Mouse (Mus musculus): ENCODE data around the gene Nkx6-2. TPM values are rescaled to one million over a fixed set of nuclear protein-coding genes. Genes with fewer than 3 reads are reported as not detected.

Nkx6-2 gene
- not detected for total RNA-seq (2021)
- long read RNA-seq, experiment 1 = 0 reads
- long read RNA-seq, experiment 2 = 0 reads

GRCm38 (mm10) chr7:139582595-139582994, at the start of gene Nkx6-2:
Gene Nkx6-2, minus strand, starts transcription at chr7:139582797.
- DNase-seq = peak; percentile 51

DNA sequence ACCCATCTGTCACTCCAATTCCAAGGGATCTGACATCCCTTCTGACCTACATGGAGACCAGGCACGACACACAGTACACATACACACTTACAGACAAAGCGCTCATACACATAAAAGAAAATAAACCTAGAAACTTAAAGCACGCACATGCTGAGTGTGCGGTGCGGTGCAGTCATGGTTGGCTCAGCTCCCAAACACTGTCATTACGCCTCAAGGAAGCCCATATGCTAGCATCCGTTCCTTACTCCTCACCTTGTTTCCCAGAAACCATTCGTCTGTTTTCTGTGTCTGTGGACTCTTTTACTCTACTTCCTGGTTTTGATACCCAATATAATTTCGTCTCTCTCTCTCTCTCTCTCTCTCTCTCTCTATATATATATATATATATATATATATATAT, 42.6 kb upstream of the Nkx6-2 start:
- no peak for DNase-seq

GRCm38 (mm10) chr7:139622568-139622967, 40.0 kb upstream of the Nkx6-2 start:
- DNase-seq = no peak

DNA sequence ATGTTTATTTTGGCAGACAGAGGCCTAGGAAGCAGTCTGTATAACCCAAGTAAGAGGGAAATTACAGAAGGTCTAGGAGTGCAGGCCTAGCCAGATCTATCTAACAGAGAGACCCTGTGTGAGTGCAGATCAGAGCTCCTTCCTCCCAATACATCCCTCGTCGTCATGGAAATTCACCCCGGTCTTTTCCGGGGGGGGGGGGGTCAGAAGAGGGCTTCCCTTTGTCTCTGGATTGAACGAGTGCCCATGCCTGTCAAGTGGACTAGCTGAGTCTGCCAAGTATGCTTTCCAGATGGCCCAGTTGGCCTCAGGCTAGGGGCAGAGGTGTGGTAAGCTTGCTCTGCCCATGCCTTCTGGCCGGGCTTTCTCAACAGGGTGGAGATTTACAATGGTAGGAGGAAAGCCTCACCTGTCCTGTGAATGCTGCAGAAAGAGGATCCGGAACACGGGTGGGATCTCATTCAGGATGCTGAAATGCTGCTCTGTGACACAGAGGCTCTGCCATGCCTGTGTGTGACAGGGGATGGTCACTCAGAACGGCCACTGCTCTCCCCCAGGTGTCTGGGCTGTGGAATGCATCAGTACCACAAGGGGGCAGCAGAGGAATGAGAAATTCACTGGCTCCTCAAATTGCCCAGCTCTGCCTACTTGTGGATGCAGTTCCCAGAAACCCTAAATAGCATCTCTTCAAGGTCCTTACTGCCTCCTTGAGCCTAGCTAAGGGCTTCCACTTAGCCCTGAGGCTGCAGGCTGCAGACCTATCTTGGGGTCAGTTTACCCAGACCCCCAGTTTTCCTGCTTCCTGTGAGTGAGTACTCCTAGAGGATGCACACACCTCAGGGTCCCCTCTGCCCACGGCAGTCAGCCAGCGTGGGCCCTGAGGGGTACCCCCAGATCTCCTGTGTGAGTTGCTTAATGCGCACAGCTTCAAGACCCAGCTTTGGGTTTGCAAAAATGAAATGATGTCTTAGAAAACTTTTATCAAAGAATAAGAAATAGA, 33.5 kb upstream of the Nkx6-2 start:
- no peak for DNase-seq

- DNase-seq = no peak
Measured at GRCm38 (mm10) chr7:139610328-139610727, 27.7 kb upstream of the Nkx6-2 start.

GRCm38 (mm10) chr7:139595862-139596261, 13.3 kb upstream of the Nkx6-2 start:
- no peak for DNase-seq

- no peak for DNase-seq
Measured at GRCm38 (mm10) chr7:139595311-139595710, 12.7 kb upstream of the Nkx6-2 start.

DNA sequence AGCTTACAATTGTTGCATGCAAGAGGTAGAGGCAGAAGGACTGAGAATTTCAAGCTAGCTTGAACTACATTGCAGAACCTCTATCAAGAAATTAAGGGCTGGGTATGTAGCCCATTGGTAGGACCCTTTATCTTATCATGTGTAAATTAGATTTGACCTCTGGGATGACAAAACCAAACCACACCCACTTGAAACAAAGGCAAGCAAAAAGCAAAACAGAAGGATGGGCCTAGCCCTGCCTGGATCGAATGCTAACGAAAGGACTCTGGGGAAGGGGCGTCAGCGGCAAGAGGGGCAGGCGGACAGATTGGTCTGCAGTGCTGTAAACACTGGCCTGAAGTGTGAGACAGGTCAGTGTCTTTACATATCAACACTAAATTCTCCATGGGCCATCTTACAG, 8.7 kb upstream of the Nkx6-2 start:
- no peak for DNase-seq

DNA sequence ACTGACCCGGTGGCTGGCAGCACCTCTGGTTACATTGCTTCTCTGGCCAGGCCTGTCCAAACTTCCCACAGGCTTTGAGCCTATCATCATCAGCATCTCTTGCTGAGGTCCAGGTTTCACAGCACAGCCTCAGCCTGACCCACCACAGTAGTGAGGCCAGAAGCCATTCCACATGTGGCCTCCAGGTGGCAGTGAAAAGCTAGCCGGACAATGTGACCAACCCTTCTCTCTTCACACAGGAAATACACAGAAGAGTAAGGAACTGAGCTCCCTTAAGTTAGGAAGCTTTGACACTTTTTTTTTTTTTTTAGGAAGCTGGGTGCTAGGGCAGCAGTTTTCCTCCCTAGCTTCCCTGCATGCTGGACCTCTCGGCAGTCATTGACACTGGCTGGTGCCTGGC, 7.7 kb upstream of the Nkx6-2 start:
- DNase-seq = no peak

GRCm38 (mm10) chr7:139587919-139588318, 5.3 kb upstream of the Nkx6-2 start:
- DNase-seq = no peak

DNA sequence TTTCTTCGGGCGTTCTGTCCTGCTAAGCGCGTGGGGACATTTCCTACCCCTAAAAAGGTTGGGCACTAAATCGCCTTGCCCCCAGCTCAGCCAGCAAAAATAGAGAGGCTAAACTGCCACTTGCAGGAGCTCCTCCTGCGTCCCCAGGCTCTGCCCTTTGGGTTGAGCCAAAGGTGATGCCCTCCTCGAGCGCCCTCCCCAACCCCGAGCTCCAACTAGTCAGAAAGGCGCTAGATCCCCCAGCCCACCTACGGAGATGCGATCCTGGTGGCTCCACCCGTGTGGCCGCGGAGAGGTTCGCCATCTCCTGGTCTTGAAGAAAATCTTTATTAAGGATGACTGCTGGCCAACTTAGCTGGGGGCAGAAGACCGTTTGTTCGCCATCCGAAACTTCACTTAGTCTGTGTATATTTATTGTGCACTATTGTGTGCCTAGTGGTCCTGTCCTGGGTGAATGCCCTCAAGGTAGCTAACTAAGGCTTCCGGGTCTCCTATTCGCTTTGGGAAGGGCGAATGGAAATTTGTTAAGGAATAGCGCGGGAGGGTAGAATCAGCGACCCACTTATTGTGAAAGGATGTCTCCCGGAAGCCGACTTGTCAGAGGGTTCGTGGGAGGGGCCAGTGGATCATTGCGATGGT, 2.7 kb upstream of the Nkx6-2 start:
- DNase-seq = no peak

GRCm38 (mm10) chr7:139584221-139585175, 1.9 kb upstream of the Nkx6-2 start:
- no peak for DNase-seq

- no peak for DNase-seq
Measured at GRCm38 (mm10) chr7:139583094-139583737, 619 bp upstream of the Nkx6-2 start.

GRCm38 (mm10) chr7:139581801-139582571, 611 bp downstream of the Nkx6-2 start:
- DNase-seq = no peak

DNA sequence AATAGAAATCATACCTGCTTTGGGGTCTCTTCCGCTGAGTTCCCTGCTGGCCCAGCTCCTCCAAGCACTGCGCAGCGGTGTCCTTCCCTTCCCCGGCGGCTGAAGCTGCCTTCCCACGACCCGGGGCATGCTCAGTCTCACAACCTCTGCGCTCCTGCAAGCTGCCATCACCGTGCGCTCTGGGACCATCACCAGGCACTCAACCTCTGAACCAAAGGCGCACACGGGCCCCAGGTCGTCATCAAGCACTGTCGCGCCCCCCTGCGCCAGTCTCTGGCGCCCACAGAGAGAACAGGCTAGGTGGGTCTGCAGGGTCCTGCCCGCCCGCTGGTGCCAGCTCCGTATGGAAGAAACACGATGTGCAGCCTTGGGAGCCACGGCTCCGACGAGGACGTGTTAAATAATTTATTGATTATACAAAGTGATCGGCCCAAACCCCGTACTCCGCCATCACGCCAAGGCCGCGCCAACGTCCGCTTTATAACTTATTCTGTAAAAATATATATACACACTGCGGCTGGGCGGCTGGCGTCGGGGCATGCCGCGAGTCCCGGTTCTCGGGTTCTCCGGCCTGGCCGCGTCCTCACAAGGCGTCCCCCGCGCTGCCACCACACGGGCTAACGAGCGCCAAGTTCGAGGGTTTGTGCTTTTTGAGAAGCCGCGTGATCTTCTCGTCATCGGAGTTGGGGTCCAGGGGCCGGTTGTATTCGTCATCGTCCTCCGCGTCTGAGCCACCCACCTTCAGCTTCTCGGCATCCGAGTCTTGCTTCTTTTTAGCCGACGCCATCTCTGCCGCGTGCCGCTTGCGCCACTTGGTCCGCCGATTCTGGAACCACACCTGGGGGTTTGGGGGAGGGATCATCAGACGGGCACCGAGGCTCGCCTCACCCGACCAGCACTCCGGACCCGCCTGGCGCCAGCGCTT, 1.5 kb downstream of the Nkx6-2 start:
- DNase-seq = no peak

DNA sequence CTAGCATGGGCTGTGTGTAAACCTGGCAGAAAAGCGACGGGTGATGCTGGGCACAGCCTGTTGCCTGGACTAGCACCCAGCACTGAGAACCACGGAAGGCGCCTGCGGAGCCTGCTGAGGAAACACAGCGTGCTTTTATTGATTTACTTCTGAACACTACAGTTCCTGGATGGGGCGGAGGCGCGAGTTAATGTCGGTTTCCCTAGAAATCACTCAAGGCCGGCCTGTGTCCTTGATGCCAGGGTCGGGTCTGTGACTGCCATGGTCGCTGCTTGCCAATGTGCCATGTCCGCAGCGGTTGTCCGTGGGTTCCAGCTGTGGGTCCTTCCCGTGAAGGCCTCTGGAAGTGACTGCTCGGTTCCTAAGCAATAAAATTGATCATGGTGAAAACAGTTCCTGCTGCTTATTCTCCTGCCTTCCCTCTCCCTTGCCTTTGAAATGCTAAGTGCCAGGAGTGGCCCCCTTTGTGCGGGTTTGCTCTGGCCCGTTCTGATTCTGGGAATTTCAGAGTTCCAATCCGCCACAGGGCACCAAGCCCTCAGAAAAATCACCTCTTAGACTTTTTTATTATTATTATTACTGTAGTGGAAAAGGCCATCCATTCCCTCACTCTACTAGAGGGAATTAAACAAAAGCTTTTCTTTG, 3.2 kb downstream of the Nkx6-2 start:
- no peak for DNase-seq

- no peak for DNase-seq
Measured at GRCm38 (mm10) chr7:139576064-139576686, 6.4 kb downstream of the Nkx6-2 start.

DNA sequence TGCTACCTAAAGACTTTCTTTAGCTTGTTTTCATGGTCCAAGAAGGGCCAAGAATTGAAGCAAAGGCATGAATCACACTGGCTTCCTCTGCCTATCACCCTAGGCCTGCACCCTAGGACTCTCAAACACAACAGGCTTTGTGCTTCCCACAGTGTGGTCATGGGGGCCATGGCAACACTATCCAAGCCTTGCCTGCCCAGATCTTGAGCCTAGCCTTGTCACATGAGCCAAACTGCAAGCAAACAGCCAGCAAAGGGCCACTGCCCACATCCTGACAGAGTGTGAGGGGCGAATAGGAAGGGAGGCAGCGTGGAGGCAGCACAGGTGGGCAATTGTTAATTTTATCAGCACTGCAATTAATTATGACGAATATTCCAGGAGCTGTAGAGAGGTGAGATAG, 9.9 kb downstream of the Nkx6-2 start:
- no peak for DNase-seq

- no peak for DNase-seq
Measured at GRCm38 (mm10) chr7:139570788-139571187, 11.8 kb downstream of the Nkx6-2 start.
